Mouse (Mus musculus): ENCODE measurements around the gene Acbd6. TPM values are rescaled to one million over a fixed set of nuclear protein-coding genes. Genes with fewer than 3 reads are reported as not detected.

Acbd6 gene
- polyA plus RNA-seq, 1 experiment from 2014 or later = 73.6 TPM

- WGBS = under 1% methylated on average over 26 of the region's 26 CpGs
- Histone ChIP-seq H3K27ac (no peak overlapping the region), H3K27me3 (peaks cover 99% of the 10 kb centered on the region), H3K9me3 (no peaks in the 10 kb centered on the region), H3K36me3 (no peaks in the 10 kb centered on the region), H3K4me3 (replicated peaks) (no peak overlapping the region), H3K4me2 (replicated peaks) (no peak overlapping the region), H3K9ac (replicated peaks) (no peak overlapping the region), H3K4me1 (replicated peaks) (peaks cover 17% of the 10 kb centered on the region)
- ATAC-seq = no peak
These were observed 178.3 kb downstream of the Acbd6 start for GRCm38 (mm10) chr1:155736096-155736825.

- peaks cover 26% of the 10 kb centered on the region for H3K4me1 ChIP-seq (replicated peaks)
- no peak overlapping the region for H3K4me2 ChIP-seq (replicated peaks)
- peaks cover 99% of the 10 kb centered on the region for H3K27me3 ChIP-seq
- WGBS = under 1% methylated on average over 58 of the region's 58 CpGs
- ATAC-seq = no peak
- no peaks in the 10 kb centered on the region for H3K9me3 ChIP-seq
- no peak overlapping the region for H3K9ac ChIP-seq (replicated peaks)
- H3K4me3 ChIP-seq (replicated peaks) = no peak overlapping the region
- H3K36me3 ChIP-seq = no peaks in the 10 kb centered on the region
- H3K27ac ChIP-seq = no peak overlapping the region
These were observed 179.3 kb downstream of the Acbd6 start for GRCm38 (mm10) chr1:155737017-155737808.

GRCm38 (mm10) chr1:155737809-155738383 is 180.0 kb downstream of the Acbd6 start:
- H3K4me2 ChIP-seq (replicated peaks) = no peak overlapping the region
- under 1% methylated on average over 25 of the region's 25 CpGs for WGBS
- no peaks in the 10 kb centered on the region for H3K36me3 ChIP-seq
- no peak overlapping the region for H3K4me3 ChIP-seq (replicated peaks)
- peaks cover 33% of the 10 kb centered on the region for H3K4me1 ChIP-seq (replicated peaks)
- no peak overlapping the region for H3K27ac ChIP-seq
- H3K27me3 ChIP-seq = peaks cover 99% of the 10 kb centered on the region
- no peaks in the 10 kb centered on the region for H3K9me3 ChIP-seq
- ATAC-seq = no peak
- H3K9ac ChIP-seq (replicated peaks) = no peak overlapping the region

Other genes starting within 250 kb of the Acbd6 start
- gene Xpr1, start 140.7 kb upstream of the Acbd6 start, polyA plus RNA-seq (2015; fragmentation: Nextera tagmentation; extraction: Ambion mirVana) = 62.0 and 64.3 TPM in 2 replicates
- gene Lhx4, start 193.6 kb downstream of the Acbd6 start, polyA plus RNA-seq (2015; fragmentation: Nextera tagmentation; extraction: Ambion mirVana) = 3.0 and 4.3 TPM in 2 replicates

Measured in midbrain, embryonic 13.5 days (tissue).